Comparison of ENCODE assay signal across 11 mouse cellular contexts in genomic region chr12:84674666-84675526, GRCm38 (mm10). TPM values are rescaled to one million over a fixed set of nuclear protein-coding genes. Genes with fewer than 3 reads are reported as not detected.
DNase-seq lines count a peak whose midpoint lies in the region; ATAC-seq and TF ChIP-seq lines count a peak whose summit lies in the region.
"Had no signal": no experiment of that assay in that cellular context is flagged by ENCODE, and none has a peak within 500 bp of the region (broad histone marks: within the 10 kb centered on the region; RNA-seq: fewer than 3 reads in every experiment).

No protein-coding gene starts in this region.

- H3K27ac ChIP-seq in heart, embryonic 14.5 days (replicated peaks in 1 of 2; ENCODE audit: control insufficient read depth in 1 of 2, insufficient read depth in 1 of 2, low read depth in 2 of 2, low read length in 2 of 2), result no peak overlapping the region
- H3K27ac ChIP-seq in brown adipose tissue, adult 24 weeks (replicated peaks; ENCODE audit: low read depth, low read length), result no peak overlapping the region
- no peak overlapping the region for H3K27ac ChIP-seq in stomach, postnatal 0 days (replicated peaks)

- TF ChIP-seq POLR2A in myocyte (IDR thresholded peaks at IDR 0.05; ENCODE audit: insufficient read length, low read depth), result no peak

- H3K79me2 ChIP-seq in myocyte (ENCODE audit: control insufficient read depth, insufficient read depth), result no peaks in the 10 kb centered on the region

- no peak for TF ChIP-seq EP300 in stomach, postnatal 0 days (optimal IDR thresholded peaks at IDR 0.05)

- no peak overlapping the region for H3K9ac ChIP-seq in heart, embryonic 14.5 days (ENCODE audit: low read length)
- no peak overlapping the region for H3K9ac ChIP-seq in stomach, postnatal 0 days (ENCODE audit: low read length)

- peaks cover 4% of the 10 kb centered on the region; the same call in 1 of the 2 replicates for H3K9me3 ChIP-seq in heart, embryonic 14.5 days (ENCODE audit: control insufficient read depth, low read length)
- H3K9me3 ChIP-seq in stomach, postnatal 0 days (ENCODE audit: control insufficient read depth, low read length), result no peaks in the 10 kb centered on the region

- H3K4me2 ChIP-seq in heart, embryonic 14.5 days (ENCODE audit: low read length), result 0 out of 2 replicates have a peak overlapping the region, but pooled peaks have one; percentile 6
- peak overlapping the region; percentile 62 for H3K4me2 ChIP-seq in myocyte (ENCODE audit: low read depth)
- H3K4me2 ChIP-seq in stomach, postnatal 0 days (replicated peaks; ENCODE audit: low read depth), result no peak overlapping the region

- no peak overlapping the region for H3K4me3 ChIP-seq in heart, embryonic 14.5 days (ENCODE audit: control insufficient read depth in 1 of 2, insufficient read depth in 1 of 2, low read depth in 1 of 2, low read length in 2 of 2)
- peak overlapping the region; percentile 21 for H3K4me3 ChIP-seq in brown adipose tissue, adult 24 weeks (ENCODE audit: insufficient read depth, low read depth, low read length)
- no peak overlapping the region for H3K4me3 ChIP-seq in myocyte
- H3K4me3 ChIP-seq in stomach, postnatal 0 days (ENCODE audit: low read depth, low read length), result no peak overlapping the region

- H3ac ChIP-seq in myocyte (ENCODE audit: control insufficient read depth, insufficient read length), result no peak overlapping the region

- H3K36me3 ChIP-seq in heart, embryonic 14.5 days (ENCODE audit: control insufficient read depth, insufficient read depth, low read length), result no peaks in the 10 kb centered on the region
- H3K36me3 ChIP-seq in myocyte (ENCODE audit: control insufficient read depth, insufficient read depth), result no peaks in the 10 kb centered on the region
- H3K36me3 ChIP-seq in stomach, postnatal 0 days (ENCODE audit: control insufficient read depth, insufficient read depth, low read length), result no peaks in the 10 kb centered on the region

- 43% methylated on average over 14 of the region's 14 CpGs for WGBS in heart, embryonic 14.5 days
- 29% methylated on average over 14 of the region's 14 CpGs for WGBS in stomach, postnatal 0 days

- H3K4me1 ChIP-seq in heart, embryonic 14.5 days (ENCODE audit: control insufficient read depth in 2 of 2, insufficient read depth in 2 of 2, low read length in 2 of 2), result no peaks in the 10 kb centered on the region
- no peaks in the 10 kb centered on the region for H3K4me1 ChIP-seq in brown adipose tissue, adult 24 weeks (ENCODE audit: control insufficient read depth, insufficient read depth, insufficient read length, low read length)
- H3K4me1 ChIP-seq in stomach, postnatal 0 days (replicated peaks; ENCODE audit: control insufficient read depth, insufficient read depth), result no peaks in the 10 kb centered on the region

- no peak for ATAC-seq in heart, embryonic 14.5 days (ENCODE audit: insufficient number of reproducible peaks, insufficient read depth, low FRiP score, low read depth)
- no peak for ATAC-seq in stomach, postnatal 0 days (ENCODE audit: low FRiP score, low TSS enrichment)
- ATAC-seq: forebrain, embryonic 14.5 days had no signal

- no peak for DNase-seq in heart, adult 8-10 months (ENCODE audit: low spot score)
- DNase-seq in 3T3-L1 (ENCODE audit: low read depth, low spot score), result peak; percentile 10
- no peak for DNase-seq in frontal cortex, postnatal 14 days (ENCODE audit: low spot score in 2 of 2)
- no peak for DNase-seq in stomach, postnatal 0 days (ENCODE audit: low spot score)
- no peak for DNase-seq in left cerebral cortex, adult 9 months (ENCODE audit: low spot score in 2 of 2)

- no peak for TF ChIP-seq CTCF in stomach, postnatal 0 days (IDR thresholded peaks at IDR 0.05; ENCODE audit: low read depth)

- H3K27me3 ChIP-seq in heart, embryonic 14.5 days (ENCODE audit: control insufficient read depth, insufficient read depth, low read length), result peaks cover 5% of the 10 kb centered on the region; the same call in 1 of the 2 replicates
- peaks cover 30% of the 10 kb centered on the region for H3K27me3 ChIP-seq in myocyte (ENCODE audit: control insufficient read depth, insufficient read depth, insufficient read length)
- no peaks in the 10 kb centered on the region for H3K27me3 ChIP-seq in stomach, postnatal 0 days (ENCODE audit: control insufficient read depth, insufficient read depth, low read length)

TF ChIP-seq in myocyte, 11 proteins besides CTCF, POLR2A, EP300 and RAD21:
- TF ChIP-seq CEBPB (IDR thresholded peaks at IDR 0.05; ENCODE audit: insufficient read depth, poor library complexity, severe bottlenecking) (no peak), USF1 (IDR thresholded peaks at IDR 0.05; ENCODE audit: low read depth) (no peak), E2F4 (IDR thresholded peaks at IDR 0.05; ENCODE audit: insufficient read depth) (no peak), TCF12 (IDR thresholded peaks at IDR 0.05; ENCODE audit: insufficient read depth, poor library complexity, severe bottlenecking) (no peak), REST (IDR thresholded peaks at IDR 0.05; ENCODE audit: insufficient read depth, insufficient read length) (no peak), SRF (IDR thresholded peaks at IDR 0.05; ENCODE audit: control insufficient read depth, insufficient read length, low read depth) (no peak), MYOG (IDR thresholded peaks at IDR 0.05; ENCODE audit: control insufficient read depth in 1 of 3, insufficient read depth in 1 of 3, insufficient read length in 2 of 3, low read depth in 2 of 3) (no peak), TCF3 (IDR thresholded peaks at IDR 0.05; ENCODE audit: insufficient read length, low read depth) (no peak)

RNA-seq across cellular contexts. Expression of gene Syndig1l, which starts 23.7 kb away (rescaled TPM):
- polyA plus RNA-seq in heart, embryonic 14.5 days (2014; fragmentation: Nextera tagmentation; extraction: Ambion mirVana), result not detected in 2 replicates
- total RNA-seq in heart, adult 8-10 months (2022), result not detected
- not detected in 2 replicates for polyA plus RNA-seq in brown adipose tissue, adult 24 weeks (2012; ENCODE audit: insufficient read depth, insufficient read length, missing spikeins)
- not detected for polyA plus RNA-seq in myocyte (2012; fragmentation: generic; extraction: Trizol)
- 0.17 TPM in 1 of 2 replicates, not detected in the other for polyA plus RNA-seq in stomach, postnatal 0 days (2015; fragmentation: Nextera tagmentation; extraction: Ambion mirVana)

RNA-seq across cellular contexts. Expression of gene Vrtn, which starts 34.1 kb away (rescaled TPM):
- not detected in 2 replicates for polyA plus RNA-seq in heart, embryonic 14.5 days (2014; fragmentation: Nextera tagmentation; extraction: Ambion mirVana)
- not detected for total RNA-seq in heart, adult 8-10 months (2022)
- not detected in 2 replicates for polyA plus RNA-seq in brown adipose tissue, adult 24 weeks (2012; ENCODE audit: insufficient read depth, insufficient read length, missing spikeins)
- polyA plus RNA-seq in myocyte (2012; fragmentation: generic; extraction: Trizol), result not detected
- polyA plus RNA-seq in stomach, postnatal 0 days (2015; fragmentation: Nextera tagmentation; extraction: Ambion mirVana), result 0.02 TPM in 1 of 2 replicates, not detected in the other
- polyA plus RNA-seq: cerebellum, adult 2 months; forebrain, embryonic 14.5 days; kidney, embryonic 16.5 days had no signal

RNA-seq across cellular contexts. Expression of gene Abcd4, which starts 57.7 kb away (rescaled TPM):
- 8.5 and 9.7 TPM in 2 replicates for polyA plus RNA-seq in heart, embryonic 14.5 days (2014; fragmentation: Nextera tagmentation; extraction: Ambion mirVana)
- 1 to 10 TPM; 4.8 to 6.5 (median 6.0) TPM for total RNA-seq in heart, adult 8-10 months (2022)
- 13.2 and 14.1 TPM in 2 replicates for polyA plus RNA-seq in brown adipose tissue, adult 24 weeks (2012; ENCODE audit: insufficient read depth, insufficient read length, missing spikeins)
- polyA plus RNA-seq in myocyte (2012; fragmentation: generic; extraction: Trizol), result 16.4 TPM
- polyA plus RNA-seq in stomach, postnatal 0 days (2015; fragmentation: Nextera tagmentation; extraction: Ambion mirVana), result 6.0 and 6.1 TPM in 2 replicates
